Mouse (Mus musculus) natural killer cell, adult 2 months (primary cell): Measurements from ENCODE around the gene Slx4.
"Not testable (repeated sequence)": the region's sequence is repeated elsewhere in the genome, so short reads cannot be mapped to it uniquely, and the experiment has no call there.

Experiments used
- DNase-seq, 2 experiments: peaks; one replicate each; pipeline ENCODE4 v3.0.0; 2022; ENCODE audit warnings: low spot score in 2 of 2

Slx4 gene

DNA sequence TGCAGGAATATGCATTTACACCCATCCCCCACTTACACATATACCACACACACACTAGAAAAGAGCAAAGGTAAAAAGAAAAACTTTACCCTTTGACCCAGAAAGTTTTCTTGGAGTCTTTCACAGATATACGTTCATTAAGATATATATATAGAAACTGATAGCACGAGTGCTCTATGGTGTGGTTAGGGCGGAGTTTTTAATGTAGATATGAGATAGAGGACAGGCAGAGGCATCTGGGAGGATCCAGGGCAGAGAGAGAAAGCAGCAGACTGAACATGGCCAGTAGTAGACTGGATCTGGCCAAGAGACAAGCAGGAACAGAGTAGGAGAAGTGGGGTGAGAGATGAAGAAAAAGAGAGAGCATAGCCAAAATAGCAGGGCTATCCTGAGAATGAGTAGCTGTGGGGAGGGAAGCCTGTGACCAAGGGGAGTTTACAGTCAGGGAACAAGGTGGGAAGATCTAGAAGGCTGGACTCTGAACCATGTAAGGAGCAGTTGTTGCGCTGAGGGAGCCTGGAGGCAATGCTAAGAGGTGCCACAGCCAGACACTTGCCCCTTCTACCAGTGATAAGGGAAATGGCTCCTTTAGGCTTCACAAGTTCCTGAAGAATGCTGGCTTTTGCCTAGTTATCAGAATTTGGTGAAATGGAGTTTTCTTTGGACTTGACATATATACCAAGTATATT lies 9.5 kb upstream of the Slx4 start:
- no peak for DNase-seq

DNA sequence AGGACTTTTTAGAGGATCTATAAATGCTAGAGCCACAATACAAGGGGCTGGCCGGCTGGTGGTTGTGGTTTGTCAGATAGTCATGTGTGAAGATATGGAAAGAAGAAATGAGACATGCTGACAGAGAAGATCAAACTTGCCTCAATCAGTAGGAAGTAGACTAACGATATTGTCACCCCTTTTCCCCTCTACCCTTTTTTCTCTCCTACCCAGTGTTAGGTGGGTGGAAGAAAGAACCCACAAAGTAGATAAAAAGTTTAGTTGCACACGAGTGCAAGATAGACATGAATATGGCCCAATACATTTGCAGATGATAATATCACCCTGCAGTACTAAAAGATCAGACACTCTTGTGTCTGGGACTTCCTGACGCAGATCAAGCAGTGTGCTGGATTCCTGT lies 15.2 kb downstream of the Slx4 start:
- DNase-seq = no peak

DNA sequence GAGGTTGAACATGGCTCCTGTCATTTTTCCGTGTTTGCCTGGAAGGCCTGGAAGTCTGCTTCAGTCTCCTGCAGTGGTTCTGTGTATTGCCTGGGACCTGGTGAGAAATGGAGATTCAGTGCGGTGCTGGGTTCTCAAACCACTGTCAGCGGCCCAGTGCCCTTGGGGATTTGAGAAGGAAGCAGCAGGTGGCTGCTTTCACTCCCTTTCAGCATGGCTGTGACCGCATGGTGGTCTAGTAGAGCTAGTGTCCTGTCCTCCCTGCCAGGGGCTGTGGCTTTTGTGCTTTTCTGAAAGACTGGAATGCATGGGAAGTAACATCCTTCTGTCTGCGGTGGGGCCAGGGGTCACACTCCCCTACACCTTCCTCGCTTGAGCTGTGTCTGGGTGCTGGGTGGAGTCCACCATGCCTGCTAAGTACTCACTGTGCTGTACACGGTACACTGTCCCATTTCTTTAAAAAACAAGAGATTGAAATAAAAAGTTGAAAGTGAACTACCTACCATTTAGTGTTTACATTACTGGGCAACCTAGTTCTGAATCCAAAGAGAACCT lies 20.3 kb downstream of the Slx4 start:
- peak in 1 of 2 experiments; percentile 37 for DNase-seq

DNA sequence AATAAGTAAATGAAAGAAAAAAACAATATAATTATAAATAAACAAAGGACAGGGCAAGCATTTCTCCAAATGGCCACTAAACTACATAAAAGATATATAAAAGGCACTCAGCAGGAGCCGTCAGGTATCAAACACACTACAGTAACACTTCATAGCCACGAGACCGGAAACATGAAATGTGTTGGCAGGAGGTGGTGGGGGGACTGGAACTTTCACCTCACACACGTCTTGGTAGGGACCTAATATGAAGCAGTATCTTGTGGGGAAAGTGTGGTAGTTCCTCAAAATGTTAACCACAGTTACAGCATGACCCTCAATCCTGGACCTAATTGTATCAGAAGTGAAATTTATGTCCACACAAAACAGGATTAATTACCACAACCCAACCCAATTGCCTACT lies 21.4 kb downstream of the Slx4 start:
- peak; percentile 65 to 67 for DNase-seq

DNA sequence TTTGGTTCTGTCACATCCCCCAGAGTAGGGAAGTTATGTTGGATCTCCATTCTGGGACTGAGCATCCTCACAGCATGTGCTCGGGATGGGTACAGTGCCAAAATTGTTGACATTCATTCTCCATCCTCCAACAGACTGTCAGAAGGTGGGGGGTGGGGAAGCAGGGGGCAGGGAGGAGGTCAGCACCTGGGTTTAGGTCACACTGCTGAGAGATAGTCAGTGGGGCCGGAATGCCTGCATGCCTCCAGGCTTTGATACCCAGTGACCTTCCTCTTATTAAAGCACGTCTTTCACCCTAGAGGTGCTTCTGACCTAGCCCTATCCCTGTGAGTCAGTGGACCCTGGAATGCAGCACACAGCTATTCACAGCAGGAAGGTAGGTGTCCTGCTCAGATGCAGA lies 26.9 kb downstream of the Slx4 start:
- no peak for DNase-seq

DNA sequence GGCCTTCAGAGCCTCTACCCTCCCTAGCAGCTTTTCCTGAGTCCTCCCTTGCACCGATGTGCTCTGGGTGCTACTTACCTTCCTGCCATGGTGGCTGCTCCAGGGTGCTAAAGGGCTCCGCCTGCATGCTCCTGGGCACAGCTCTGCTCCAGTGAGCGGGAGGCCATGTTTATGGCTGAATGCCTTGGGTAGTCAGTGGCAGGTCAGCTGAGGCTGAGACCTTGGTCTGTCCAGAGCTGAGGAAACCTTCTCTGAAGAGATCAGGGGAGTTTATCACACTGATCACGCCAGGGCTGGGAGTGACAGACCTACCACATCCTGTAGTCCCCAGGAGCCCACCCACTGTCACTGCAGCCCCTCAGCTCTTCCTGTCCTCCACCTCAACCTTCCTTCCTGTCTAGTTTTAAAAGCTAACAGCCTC lies 27.3 kb downstream of the Slx4 start, which contains the start of gene Nlrc3:
Nlrc3 (minus strand) TSS at position 382 of the 421 bp plus-strand sequence.
- DNase-seq = peak; percentile 77 to 82

- peak in 1 of 2 experiments; percentile 31 for DNase-seq
Observed at GRCm38 (mm10) chr16:3975658-3976057, 27.9 kb downstream of the Slx4 start.

GRCm38 (mm10) chr16:3974456-3974855 lies 29.1 kb downstream of the Slx4 start:
- not testable (repeated sequence) for DNase-seq

DNA sequence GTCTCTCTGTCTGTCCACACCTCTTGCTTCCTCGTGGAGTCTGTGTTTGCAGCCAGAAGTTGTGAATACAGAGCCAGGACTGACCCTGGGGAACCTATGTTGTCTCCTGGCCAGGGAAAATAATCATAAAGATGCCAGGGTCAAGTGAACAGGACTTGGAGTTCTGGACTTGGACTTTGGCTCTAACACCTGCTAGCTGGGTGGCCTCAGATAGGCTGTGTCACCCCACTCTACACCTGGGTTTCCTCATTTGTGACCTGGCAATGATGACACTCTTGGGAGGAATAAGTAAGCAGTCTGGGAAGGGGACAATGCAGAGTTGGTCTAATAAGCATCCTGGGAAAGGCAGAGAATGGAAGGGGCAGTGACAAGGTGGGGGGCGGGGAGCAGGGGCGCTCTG lies 38.0 kb downstream of the Slx4 start:
- DNase-seq = no peak

DNA sequence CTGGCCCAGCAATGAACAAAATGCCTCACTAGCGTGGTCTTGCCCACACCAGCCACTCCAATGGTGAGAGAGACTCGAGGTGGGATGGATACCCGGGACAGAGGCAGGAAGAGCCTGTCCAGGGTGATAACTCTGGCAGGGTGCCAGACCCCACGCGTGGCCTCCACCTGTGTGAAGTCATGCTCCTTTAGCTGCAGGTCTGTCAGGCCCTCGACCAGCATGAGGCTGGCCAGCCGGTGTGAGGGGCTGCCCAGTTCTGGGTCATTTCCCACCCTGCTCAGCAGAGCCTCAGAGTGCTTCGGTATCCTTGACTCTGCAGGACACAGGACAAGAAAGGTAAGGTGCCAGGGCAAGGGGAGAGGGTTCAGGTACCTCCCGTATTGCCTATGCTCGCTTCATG lies 38.6 kb downstream of the Slx4 start:
- no peak for DNase-seq

- DNase-seq = no peak
Observed at GRCm38 (mm10) chr16:3959261-3959660, 44.3 kb downstream of the Slx4 start.

- no peak for DNase-seq
Observed at GRCm38 (mm10) chr16:3956369-3956768, 47.2 kb downstream of the Slx4 start.

GRCm38 (mm10) chr16:3951141-3951540 lies 52.4 kb downstream of the Slx4 start:
- no peak for DNase-seq

DNA sequence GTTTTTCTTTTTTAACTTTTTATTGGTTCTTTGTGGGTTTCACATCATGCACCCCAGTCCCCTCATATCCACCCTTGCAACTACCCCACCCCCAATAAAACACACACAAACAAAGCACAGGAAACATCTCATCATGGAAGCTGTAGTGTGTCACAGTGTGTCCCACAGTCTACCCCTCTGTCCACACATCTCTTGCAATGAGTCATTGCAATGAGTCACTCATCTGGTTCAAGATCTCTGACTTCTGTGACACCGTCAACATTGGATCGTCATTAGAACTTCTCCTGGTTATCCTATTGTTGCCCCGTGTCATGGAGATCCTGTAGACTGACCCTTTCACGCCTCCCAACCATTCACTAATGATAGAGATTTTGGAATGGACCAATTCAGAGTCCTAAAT lies 68.9 kb downstream of the Slx4 start:
- DNase-seq = no peak

- DNase-seq = no peak
Observed at GRCm38 (mm10) chr16:3934091-3934490, 69.5 kb downstream of the Slx4 start.

GRCm38 (mm10) chr16:3933536-3933935 lies 70.0 kb downstream of the Slx4 start:
- no peak for DNase-seq

DNA sequence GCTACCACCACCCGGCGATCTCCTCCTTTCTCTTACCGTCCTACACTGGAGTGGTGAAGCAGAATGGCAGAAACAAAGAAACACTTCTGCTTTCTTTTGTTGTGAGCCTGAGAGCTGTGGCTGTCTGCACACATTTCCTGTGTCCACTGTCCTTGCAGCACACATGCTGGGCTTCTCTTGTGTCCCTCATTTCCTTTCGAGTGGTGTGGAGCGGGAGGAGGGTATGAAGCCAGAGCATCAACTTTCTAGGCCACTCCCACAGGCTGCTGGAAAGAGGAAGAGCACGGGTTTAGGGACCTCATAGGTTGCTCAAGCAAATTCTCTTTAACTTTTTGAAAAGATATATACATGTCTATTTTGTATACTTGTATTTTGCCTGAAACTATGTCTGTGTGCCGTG lies 74.4 kb downstream of the Slx4 start:
- DNase-seq = no peak
